Mouse (Mus musculus) E14TG2a.4 (cell line): ENCODE results near the gene Lnx2.

Source experiments
- CTCF ChIP-seq: conservative IDR thresholded peaks from 2 replicates; pipeline ENCODE4 v1.5.1; 2014; ENCODE audit warnings: low read length
- NANOG ChIP-seq: IDR thresholded peaks from 2 replicates; pipeline ENCODE4 v1.6.1; 2014; ENCODE audit warnings: borderline replicate concordance, low read length, mixed read lengths
- POU5F1 ChIP-seq: IDR thresholded peaks from 2 replicates; pipeline ENCODE4 v1.6.1; 2014; ENCODE audit warnings: low read length, borderline replicate concordance

DNA sequence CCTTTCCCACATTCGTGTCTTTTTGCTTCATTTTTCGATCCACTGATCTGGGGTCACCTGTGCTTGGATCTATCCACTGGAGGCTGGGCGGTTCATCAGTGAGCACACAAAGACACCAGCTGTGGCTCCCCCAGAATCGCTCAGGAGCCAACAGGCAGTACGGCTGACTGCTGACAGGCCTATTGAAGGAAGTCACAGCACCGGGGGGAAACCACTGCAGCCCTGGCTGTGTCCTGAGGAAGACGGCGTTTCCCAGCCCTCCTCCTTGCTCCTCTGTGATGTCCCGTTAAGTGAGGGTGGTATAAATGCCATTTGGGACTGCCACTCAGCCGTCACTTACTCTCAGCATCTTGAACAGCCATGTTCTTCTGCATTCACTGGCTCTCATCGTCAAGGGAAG, 30.5 kb downstream of the Lnx2 start:
- TF ChIP-seq CTCF (no peak), POU5F1 (no peak), NANOG (no peak)
